Mouse (Mus musculus) kidney, embryonic 14.5 days (tissue): Measurements from ENCODE around the gene Dhrs3. TPM values are rescaled to one million over a fixed set of nuclear protein-coding genes. Genes with fewer than 3 reads are reported as not detected.

Source experiments
- ATAC-seq: fragments of 200-750 bp; cut with Nextera tagmentation; 2 replicates; pipeline ENCODE4 v1.8.0; 2017; ENCODE audit warnings: moderate number of reproducible peaks, mild to moderate bottlenecking, moderate TSS enrichment, moderate library complexity; ENCODE audit not compliant: low FRiP score, low TSS enrichment
- H3K27ac ChIP-seq: fragments of 300-500 bp; sonication (generic); 2 replicates; pipeline ENCODE4 v1.5.1; 2014; ENCODE audit warnings: low read depth, mild to moderate bottlenecking, low read length, moderate library complexity, mixed read lengths
- H3K27me3 ChIP-seq: fragments of 300-500 bp; sonication (generic); 2 replicates; pipeline ENCODE4 v1.6.1; 2014; ENCODE audit warnings: mild to moderate bottlenecking, low read length; ENCODE audit not compliant: control insufficient read depth, insufficient read depth
- H3K36me3 ChIP-seq: fragments of 300-500 bp; sonication (generic); 2 replicates; pipeline ENCODE4 v1.6.1; 2014; ENCODE audit warnings: low read length, mixed read lengths; ENCODE audit not compliant: control insufficient read depth, insufficient read depth
- H3K4me1 ChIP-seq: fragments of 300-500 bp; sonication (generic); 2 replicates; pipeline ENCODE4 v1.6.1; 2014; ENCODE audit warnings: low read length, mixed read lengths; ENCODE audit not compliant: control insufficient read depth, insufficient read depth
- H3K4me2 ChIP-seq: fragments of 300-500 bp; sonication (generic); replicated peaks from 2 replicates; pipeline ENCODE4 v1.6.1; 2014; ENCODE audit warnings: low read depth, mild to moderate bottlenecking, low read length
- H3K4me3 ChIP-seq: fragments of 300-500 bp; sonication (generic); 2 replicates; pipeline ENCODE4 v1.5.1; 2014; ENCODE audit warnings: mild to moderate bottlenecking, low read length
- H3K9ac ChIP-seq: fragments of 300-500 bp; sonication (generic); 2 replicates; pipeline ENCODE4 v1.6.1; 2014; ENCODE audit warnings: low read depth, mild to moderate bottlenecking, low read length, moderate library complexity
- H3K9me3 ChIP-seq: fragments of 300-500 bp; sonication (generic); 2 replicates; pipeline ENCODE4 v1.6.1; 2016; ENCODE audit warnings: low read length; ENCODE audit not compliant: control insufficient read depth
- WGBS: fragments of 180-500 bp; shearing (Covaris S2); extraction: QIAGEN DNeasy Blood & Tissue Kit; methylation state at CpG from one replicate; pipeline ENCODE4 v1.1.7; 2014; 5-methylcytosine and 5-hydroxymethylcytosine counted together
- polyA plus RNA-seq: library from polyadenylated mRNA; unstranded; fragments of >200 nt; fragmentation: Nextera tagmentation; extraction: Ambion mirVana; gene quantifications from 2 replicates; pipeline ENCODE4 v1.2.1, GENCODE M21; 2014

The Dhrs3 gene
- polyA plus RNA-seq, 1 experiment from 2014 or later: 226 TPM

DNA sequence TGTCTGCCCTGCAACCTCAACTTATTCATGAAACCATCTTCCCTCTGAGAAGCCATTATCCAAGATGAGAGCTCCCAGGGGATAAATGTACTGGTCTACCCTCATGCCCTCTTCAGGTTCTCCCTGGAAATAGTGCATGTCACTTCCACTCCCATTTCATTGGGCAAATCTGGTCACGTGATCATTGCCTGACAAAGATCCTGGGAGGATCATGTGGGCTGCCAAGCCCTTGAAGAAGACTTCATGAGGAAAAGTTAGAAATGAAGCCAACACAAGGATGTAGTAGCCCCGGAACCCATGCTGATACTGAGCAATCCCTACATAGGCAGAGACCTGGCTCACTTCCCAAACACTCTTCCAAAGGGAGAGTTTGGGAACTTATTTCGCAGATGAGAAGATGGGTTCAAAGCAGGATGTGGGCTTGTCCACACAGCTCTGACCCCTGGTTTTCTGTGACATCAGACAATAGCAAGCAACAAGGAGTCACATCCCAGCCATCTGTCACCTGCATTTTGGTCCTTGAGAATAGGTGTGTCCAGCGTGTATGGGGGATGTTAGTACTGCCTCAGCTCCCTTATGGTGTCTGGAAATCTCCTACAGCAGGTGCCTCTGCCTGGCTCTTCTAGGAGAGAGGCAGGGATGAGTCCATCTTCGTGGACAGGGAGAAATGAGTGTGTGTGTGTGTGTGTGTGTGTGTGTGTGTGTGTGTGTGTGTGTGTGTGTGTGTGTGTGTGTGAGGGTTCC lies 36.2 kb downstream of the Dhrs3 start:
- Histone ChIP-seq H3K9ac (no peak overlapping the region), H3K27me3 (no peaks in the 10 kb centered on the region), H3K36me3 (peaks cover 32% of the 10 kb centered on the region), H3K4me2 (no peak overlapping the region), H3K27ac (no peak overlapping the region), H3K9me3 (no peaks in the 10 kb centered on the region), H3K4me3 (no peak overlapping the region), H3K4me1 (peaks cover 11% of the 10 kb centered on the region; the same call in 1 of the 2 replicates)
- 83% methylated on average over 5 of the region's 5 CpGs for WGBS
- 0 out of 2 replicates have a peak, but pooled peaks have one; percentile 5 for ATAC-seq

DNA sequence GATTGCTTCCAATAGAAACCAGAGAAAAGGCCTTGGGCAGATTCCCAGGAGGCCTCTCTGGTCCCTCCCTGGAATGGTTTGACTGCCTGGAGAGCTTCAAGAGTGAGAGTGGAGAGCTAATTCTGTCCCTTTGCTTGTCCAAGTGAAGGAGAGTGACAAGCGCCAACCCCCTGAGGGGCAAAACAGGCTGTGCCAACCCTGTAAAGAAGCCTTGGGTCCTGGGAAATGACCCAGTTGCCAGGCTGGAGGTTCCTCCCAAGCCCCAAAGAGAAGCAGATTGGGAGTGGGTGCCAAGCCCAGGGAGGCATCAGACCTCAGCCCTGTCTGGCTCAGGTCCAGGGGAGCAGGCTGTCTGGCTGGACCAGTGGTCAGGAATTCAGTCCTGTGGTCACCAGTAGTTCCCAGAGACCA lies 37.2 kb downstream of the Dhrs3 start:
- no peaks in the 10 kb centered on the region for H3K27me3 ChIP-seq
- H3K36me3 ChIP-seq: peaks cover 30% of the 10 kb centered on the region
- no peak overlapping the region for H3K4me3 ChIP-seq
- peaks cover 11% of the 10 kb centered on the region; the same call in 1 of the 2 replicates for H3K4me1 ChIP-seq
- peak overlapping the region; percentile 87 for H3K27ac ChIP-seq
- 77% methylated on average over 1 of the region's 1 CpGs for WGBS
- peak; percentile 13; the same call in 1 of the 2 replicates for ATAC-seq
- H3K4me2 ChIP-seq: no peak overlapping the region; the same call in 1 of the 2 replicates
- peak overlapping the region; percentile 23; the same call in 1 of the 2 replicates for H3K9ac ChIP-seq
- no peaks in the 10 kb centered on the region for H3K9me3 ChIP-seq

DNA sequence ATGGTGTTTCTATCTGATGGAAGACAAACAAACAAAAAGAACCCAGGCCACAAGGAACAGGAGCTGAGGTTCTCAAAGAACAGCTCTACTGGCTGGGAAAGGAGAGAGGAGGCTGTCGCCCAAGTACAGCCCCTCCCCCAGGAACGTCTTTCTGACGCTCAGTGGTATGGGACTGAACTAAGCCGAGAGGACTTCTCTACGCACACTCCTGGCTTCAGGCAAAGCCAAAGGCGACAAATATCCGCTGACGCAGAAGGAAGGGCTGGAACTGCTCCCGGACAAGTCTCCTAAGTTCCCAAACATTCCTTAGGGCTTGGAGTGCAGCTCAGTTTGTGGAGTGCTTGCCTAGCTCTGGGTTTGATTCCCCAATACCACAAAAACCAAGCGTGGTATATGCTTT lies 37.7 kb downstream of the Dhrs3 start:
- H3K27ac ChIP-seq: peak overlapping the region; percentile 87
- 0 out of 2 replicates have a peak overlapping the region, but pooled peaks have one; percentile 23 for H3K9ac ChIP-seq

DNA sequence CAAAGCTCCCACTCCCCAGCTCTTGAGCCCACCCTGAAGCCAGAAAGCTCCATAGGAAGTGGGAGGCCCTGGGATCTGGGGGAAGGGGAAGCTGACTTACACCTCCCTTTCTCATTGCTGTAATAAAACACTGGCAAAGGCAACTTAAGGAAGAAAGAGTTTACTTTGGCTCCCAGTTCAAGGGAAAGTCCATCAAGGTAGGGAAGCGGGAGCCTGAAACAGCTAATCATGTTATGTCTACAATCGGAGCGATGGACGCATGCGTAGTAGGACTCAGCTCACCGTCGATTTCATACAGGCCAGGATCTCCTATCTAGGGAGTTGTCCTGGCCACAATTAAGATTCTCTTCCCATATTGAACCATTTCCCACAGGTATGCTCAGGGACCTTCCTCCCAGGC lies 38.5 kb downstream of the Dhrs3 start:
- no peak; the same call in 1 of the 2 replicates for ATAC-seq
- Histone ChIP-seq H3K27ac (peak overlapping the region; percentile 87), H3K27me3 (no peaks in the 10 kb centered on the region), H3K9ac (no peak overlapping the region), H3K4me2 (no peak overlapping the region), H3K9me3 (no peaks in the 10 kb centered on the region), H3K4me1 (peaks cover 11% of the 10 kb centered on the region; the same call in 1 of the 2 replicates), H3K4me3 (no peak overlapping the region), H3K36me3 (peaks cover 25% of the 10 kb centered on the region)
- WGBS: 77% methylated on average over 7 of the region's 7 CpGs

More for the DNA sequence above, 37.7 kb downstream of the Dhrs3 start:
- H3K4me3 ChIP-seq: no peak overlapping the region
- H3K27me3 ChIP-seq: no peaks in the 10 kb centered on the region
- WGBS: 13% methylated on average over 10 of the region's 10 CpGs
- no peak overlapping the region; the same call in 1 of the 2 replicates for H3K4me2 ChIP-seq
- ATAC-seq: peak; percentile 71
- H3K4me1 ChIP-seq: peaks cover 11% of the 10 kb centered on the region; the same call in 1 of the 2 replicates
- H3K9me3 ChIP-seq: no peaks in the 10 kb centered on the region
- peaks cover 30% of the 10 kb centered on the region for H3K36me3 ChIP-seq

- Histone ChIP-seq H3K27ac (no peak overlapping the region), H3K36me3 (no peaks in the 10 kb centered on the region), H3K4me1 (peaks cover 10% of the 10 kb centered on the region; the same call in 1 of the 2 replicates), H3K27me3 (no peaks in the 10 kb centered on the region), H3K4me2 (no peak overlapping the region), H3K9me3 (no peaks in the 10 kb centered on the region), H3K4me3 (no peak overlapping the region), H3K9ac (no peak overlapping the region)
- 17% methylated on average over 1 of the region's 1 CpGs for WGBS
- ATAC-seq: no peak
Measured at GRCm38 (mm10) chr4:144934501-144934900, 41.9 kb downstream of the Dhrs3 start.

DNA sequence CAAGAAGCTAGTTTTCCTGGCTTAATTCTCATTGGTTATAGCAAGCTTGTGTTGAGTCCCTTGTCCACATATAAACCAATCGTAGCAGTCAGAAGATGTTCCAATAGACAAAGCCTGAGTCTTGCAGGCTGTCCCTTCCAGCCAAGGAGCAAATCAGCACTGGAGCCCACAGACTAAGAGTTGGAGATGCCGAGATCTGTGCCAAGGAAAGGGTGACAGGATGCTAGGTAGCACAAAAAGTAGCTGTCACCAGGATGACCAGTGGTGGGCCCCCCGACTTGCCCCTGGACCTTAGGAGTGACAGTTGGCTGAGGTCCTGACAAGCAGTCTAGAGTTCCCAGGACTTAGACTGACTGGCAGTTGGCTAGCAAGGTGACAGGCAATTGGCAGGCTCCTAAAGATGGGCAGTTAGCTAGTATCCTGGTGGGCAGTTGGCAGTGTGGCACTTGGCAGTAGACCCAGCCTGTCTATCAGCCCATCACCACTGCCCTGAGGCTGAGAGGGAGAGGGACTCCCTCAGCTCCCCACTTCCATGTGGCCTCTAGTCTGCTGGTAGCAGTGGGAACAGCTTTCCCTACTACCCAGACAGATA lies 44.0 kb downstream of the Dhrs3 start:
- no peaks in the 10 kb centered on the region for H3K36me3 ChIP-seq
- H3K4me2 ChIP-seq: no peak overlapping the region
- no peak for ATAC-seq
- H3K27me3 ChIP-seq: no peaks in the 10 kb centered on the region
- H3K4me1 ChIP-seq: peaks cover 22% of the 10 kb centered on the region
- H3K27ac ChIP-seq: no peak overlapping the region
- H3K4me3 ChIP-seq: no peak overlapping the region
- no peak overlapping the region for H3K9ac ChIP-seq
- WGBS: 85% methylated on average over 3 of the region's 3 CpGs
- H3K9me3 ChIP-seq: no peaks in the 10 kb centered on the region

DNA sequence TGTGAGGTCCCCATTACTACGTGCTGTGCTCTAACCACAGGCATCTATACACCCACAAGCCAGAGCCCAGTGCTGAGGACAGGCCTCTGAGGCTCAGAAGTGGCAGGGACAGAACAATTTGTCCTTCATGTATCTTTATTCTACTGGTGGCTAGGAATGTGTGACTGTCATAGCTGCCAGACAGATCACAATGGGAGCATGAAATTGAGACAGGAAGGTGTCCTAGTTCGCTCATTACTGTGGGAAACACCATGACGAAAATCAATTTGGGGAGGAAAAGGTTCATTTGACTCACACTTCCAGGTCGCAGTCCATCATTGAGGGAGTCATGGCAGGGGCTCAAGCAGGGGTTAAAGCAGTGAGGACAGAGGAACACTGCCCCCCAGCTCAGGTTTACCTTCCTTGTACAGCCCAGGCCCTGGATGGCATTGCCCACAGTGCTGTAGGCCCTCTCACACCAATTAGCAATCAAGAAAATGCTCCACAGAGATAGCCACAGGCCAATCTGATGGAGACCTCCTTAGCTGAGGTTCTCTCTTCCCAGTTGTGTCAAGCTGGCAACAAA lies 47.3 kb downstream of the Dhrs3 start:
- 44% methylated on average over 4 of the region's 4 CpGs for WGBS
- H3K9ac ChIP-seq: no peak overlapping the region
- ATAC-seq: peak; percentile 55; the same call in 1 of the 2 replicates

DNA sequence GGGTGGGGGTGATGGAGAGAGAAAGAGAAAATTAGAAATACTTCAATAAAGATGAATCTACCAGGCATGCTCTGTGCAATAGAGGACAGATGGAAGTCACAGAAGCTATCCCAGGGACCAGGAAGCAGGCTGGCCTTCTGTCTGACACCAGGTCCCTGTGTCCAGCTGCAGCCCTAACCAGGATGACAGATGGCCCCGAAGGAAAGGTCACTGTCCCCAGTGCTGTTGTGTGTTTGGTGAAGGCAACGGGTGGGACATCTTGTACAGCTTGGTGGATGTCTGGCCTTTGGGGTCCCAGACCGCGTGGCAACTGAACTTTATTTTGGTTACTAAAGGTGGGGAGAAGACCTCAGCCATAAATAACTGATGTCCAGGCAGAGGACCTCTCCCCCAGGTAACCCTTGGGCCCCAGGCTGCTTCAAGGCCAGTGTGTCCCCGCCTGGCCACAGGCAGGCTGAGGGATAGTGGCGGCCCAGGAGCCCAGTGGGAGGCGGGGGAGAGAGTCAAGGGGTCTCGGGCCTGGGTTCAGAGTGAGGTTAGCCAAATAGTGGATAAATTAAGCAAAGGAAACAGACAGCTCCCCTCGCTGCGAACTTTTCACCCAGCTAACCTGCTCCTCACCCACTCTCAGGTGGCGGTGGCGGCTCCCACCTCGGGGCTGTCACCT lies 48.3 kb downstream of the Dhrs3 start:
- H3K4me3 ChIP-seq: no peak overlapping the region
- ATAC-seq: peak; percentile 83
- no peaks in the 10 kb centered on the region for H3K27me3 ChIP-seq
- 25% methylated on average over 13 of the region's 13 CpGs for WGBS
- H3K9ac ChIP-seq: no peak overlapping the region
- H3K4me1 ChIP-seq: peaks cover 25% of the 10 kb centered on the region
- H3K4me2 ChIP-seq: no peak overlapping the region; the same call in 1 of the 2 replicates
- H3K36me3 ChIP-seq: no peaks in the 10 kb centered on the region
- H3K9me3 ChIP-seq: no peaks in the 10 kb centered on the region
- no peak overlapping the region; the same call in 1 of the 2 replicates for H3K27ac ChIP-seq

More for the DNA sequence above, 47.3 kb downstream of the Dhrs3 start:
- H3K27me3 ChIP-seq: no peaks in the 10 kb centered on the region
- no peak overlapping the region for H3K4me3 ChIP-seq
- H3K9me3 ChIP-seq: no peaks in the 10 kb centered on the region
- peaks cover 25% of the 10 kb centered on the region for H3K4me1 ChIP-seq
- no peak overlapping the region for H3K4me2 ChIP-seq
- H3K27ac ChIP-seq: peak overlapping the region; percentile 2; the same call in 1 of the 2 replicates
- H3K36me3 ChIP-seq: no peaks in the 10 kb centered on the region
